Mouse (Mus musculus) 3134 (cell line): ENCODE measurements at regions not wholly inside any gene's neighbourhood (a gene's known extent, or its start where the extent isn't known, plus 50 kb on each side); places are given as distances from the start of the nearest gene placed in this dataset.

Source experiments
- DNase-seq: peaks from one replicate; pipeline ENCODE4 v3.0.0-alpha.2; 2011; ENCODE audit warnings: low spot score; ENCODE audit not compliant: insufficient read length; ENCODE audit errors: extremely low read depth

- DNase-seq = no peak
These were observed 167.2 kb upstream of the Auts2 start for GRCm38 (mm10) chr5:132710301-132710700.

- DNase-seq = no peak
These were observed 164.4 kb upstream of the Auts2 start for GRCm38 (mm10) chr5:132707531-132707930.

GRCm38 (mm10) chr5:132703455-132704100 lies 160.4 kb upstream of the Auts2 start:
- DNase-seq = no peak

- no peak for DNase-seq
These were observed 159.4 kb upstream of the Auts2 start for GRCm38 (mm10) chr5:132702573-132702972.

GRCm38 (mm10) chr5:132690784-132691183 lies 147.6 kb upstream of the Auts2 start:
- DNase-seq = no peak

- DNase-seq = no peak
These were observed 132.1 kb upstream of the Auts2 start for GRCm38 (mm10) chr5:132675261-132675660.

- DNase-seq = no peak
These were observed 130.6 kb upstream of the Auts2 start for GRCm38 (mm10) chr5:132673599-132674305.

GRCm38 (mm10) chr5:132671496-132671895 lies 128.4 kb upstream of the Auts2 start:
- DNase-seq = no peak

- DNase-seq = no peak
These were observed 124.2 kb upstream of the Auts2 start for GRCm38 (mm10) chr5:132667316-132667715.

GRCm38 (mm10) chr5:132661266-132661665 lies 118.1 kb upstream of the Auts2 start:
- DNase-seq = no peak

GRCm38 (mm10) chr5:132660036-132660435 lies 116.9 kb upstream of the Auts2 start:
- no peak for DNase-seq

GRCm38 (mm10) chr5:132654382-132654781 lies 111.2 kb upstream of the Auts2 start:
- DNase-seq = no peak

- no peak for DNase-seq
These were observed 110.7 kb upstream of the Auts2 start for GRCm38 (mm10) chr5:132653694-132654300.

- no peak for DNase-seq
These were observed 109.1 kb upstream of the Auts2 start for GRCm38 (mm10) chr5:132652201-132652600.

- DNase-seq = no peak
These were observed 106.6 kb upstream of the Auts2 start for GRCm38 (mm10) chr5:132649771-132650170.

GRCm38 (mm10) chr5:132648751-132649150 lies 105.6 kb upstream of the Auts2 start:
- no peak for DNase-seq

GRCm38 (mm10) chr5:132644646-132645172 lies 101.6 kb upstream of the Auts2 start:
- no peak for DNase-seq

GRCm38 (mm10) chr5:132643270-132643669 lies 100.1 kb upstream of the Auts2 start:
- DNase-seq = no peak

- DNase-seq = no peak
These were observed 90.2 kb upstream of the Auts2 start for GRCm38 (mm10) chr5:132633198-132633884.

GRCm38 (mm10) chr5:132621751-132622150 lies 78.6 kb upstream of the Auts2 start:
- DNase-seq = no peak

GRCm38 (mm10) chr5:132617241-132617640 lies 74.1 kb upstream of the Auts2 start:
- no peak for DNase-seq
